Mouse (Mus musculus): ENCODE data around the gene Fbxw8. TPM values are rescaled to one million over a fixed set of nuclear protein-coding genes. Genes with fewer than 3 reads are reported as not detected.

Fbxw8 gene
- polyA plus RNA-seq, 1 experiment from 2014 or later = 23.9 TPM

GRCm38 (mm10) chr5:118167561-118167995, 12.3 kb upstream of the Fbxw8 start:
- Histone ChIP-seq H3K4me2 (ENCODE audit: low read depth, severe bottlenecking) (no peak overlapping the region), H3K4me3 (ENCODE audit: low read depth, low read length) (no peak overlapping the region), H3K36me3 (ENCODE audit: control insufficient read depth, insufficient read depth, low read length) (no peaks in the 10 kb centered on the region), H3K27me3 (ENCODE audit: control insufficient read depth, insufficient read depth, low read length) (peaks cover 63% of the 10 kb centered on the region), H3K27ac (replicated peaks; ENCODE audit: low read depth, low read length) (no peak overlapping the region), H3K9ac (ENCODE audit: low read length) (no peak overlapping the region), H3K4me1 (ENCODE audit: control insufficient read depth, insufficient read depth, low read length) (0 out of 2 replicates have a peak, but pooled peaks cover 6% of the 10 kb centered on the region), H3K9me3 (ENCODE audit: control insufficient read depth, low read length) (no peaks in the 10 kb centered on the region; the same call in 1 of the 2 replicates)
- WGBS = 59% methylated on average over 8 of the region's 8 CpGs
- no peak for ATAC-seq (ENCODE audit: insufficient number of reproducible peaks, low FRiP score, low TSS enrichment, low read depth)
- no peak for DNase-seq (ENCODE audit: low spot score)

- DNase-seq (ENCODE audit: low spot score) (no peak), ATAC-seq (ENCODE audit: insufficient number of reproducible peaks, low FRiP score, low TSS enrichment, low read depth) (no peak)
- no peak overlapping the region for H3K4me3 ChIP-seq (ENCODE audit: low read depth, low read length)
- no peak overlapping the region for H3K27ac ChIP-seq (replicated peaks; ENCODE audit: low read depth, low read length)
- H3K4me1 ChIP-seq (ENCODE audit: control insufficient read depth, insufficient read depth, low read length) = 0 out of 2 replicates have a peak, but pooled peaks cover 3% of the 10 kb centered on the region
- no peaks in the 10 kb centered on the region for H3K36me3 ChIP-seq (ENCODE audit: control insufficient read depth, insufficient read depth, low read length)
- no peak overlapping the region for H3K9ac ChIP-seq (ENCODE audit: low read length)
- H3K4me2 ChIP-seq (ENCODE audit: low read depth, severe bottlenecking) = no peak overlapping the region
- no peaks in the 10 kb centered on the region; the same call in 1 of the 2 replicates for H3K9me3 ChIP-seq (ENCODE audit: control insufficient read depth, low read length)
- H3K27me3 ChIP-seq (ENCODE audit: control insufficient read depth, insufficient read depth, low read length) = peaks cover 49% of the 10 kb centered on the region
Observed at GRCm38 (mm10) chr5:118165462-118165861, 10.2 kb upstream of the Fbxw8 start.

- no peak within 1 kb of the TSS for H3K27ac ChIP-seq (replicated peaks; ENCODE audit: low read depth, low read length)
- 70% methylated on average over 12 of the region's 12 CpGs for WGBS
- no peaks in the 10 kb centered on the region for H3K36me3 ChIP-seq (ENCODE audit: control insufficient read depth, insufficient read depth, low read length)
- H3K9ac ChIP-seq (ENCODE audit: low read length) = no peak within 1 kb of the TSS; the same call in 1 of the 2 replicates
- ATAC-seq (ENCODE audit: insufficient number of reproducible peaks, low FRiP score, low TSS enrichment, low read depth) = no peak
- H3K4me2 ChIP-seq (ENCODE audit: low read depth, severe bottlenecking) = no peak within 1 kb of the TSS
- 0 out of 2 replicates have a peak, but pooled peaks cover under 1% of the 10 kb centered on the region for H3K4me1 ChIP-seq (ENCODE audit: control insufficient read depth, insufficient read depth, low read length)
- no peaks in the 10 kb centered on the region; the same call in 1 of the 2 replicates for H3K9me3 ChIP-seq (ENCODE audit: control insufficient read depth, low read length)
- H3K27me3 ChIP-seq (ENCODE audit: control insufficient read depth, insufficient read depth, low read length) = peaks cover 44% of the 10 kb centered on the region
- no peak within 1 kb of the TSS for H3K4me3 ChIP-seq (ENCODE audit: low read depth, low read length)
- no peak for DNase-seq (ENCODE audit: low spot score)
Observed at GRCm38 (mm10) chr5:118164581-118164980, 9.3 kb upstream of the Fbxw8 start, which contains the start of gene Hrk. Gene Hrk (plus strand): TSS chr5:118164648.

GRCm38 (mm10) chr5:118160691-118161090, 5.4 kb upstream of the Fbxw8 start:
- Histone ChIP-seq H3K4me3 (ENCODE audit: low read depth, low read length) (no peak overlapping the region), H3K27ac (replicated peaks; ENCODE audit: low read depth, low read length) (no peak overlapping the region), H3K9ac (ENCODE audit: low read length) (no peak overlapping the region), H3K27me3 (ENCODE audit: control insufficient read depth, insufficient read depth, low read length) (peaks cover 16% of the 10 kb centered on the region), H3K9me3 (ENCODE audit: control insufficient read depth, low read length) (no peaks in the 10 kb centered on the region), H3K4me2 (ENCODE audit: low read depth, severe bottlenecking) (no peak overlapping the region), H3K36me3 (ENCODE audit: control insufficient read depth, insufficient read depth, low read length) (no peaks in the 10 kb centered on the region), H3K4me1 (ENCODE audit: control insufficient read depth, insufficient read depth, low read length) (no peaks in the 10 kb centered on the region)
- ATAC-seq (ENCODE audit: insufficient number of reproducible peaks, low FRiP score, low TSS enrichment, low read depth) (no peak), DNase-seq (ENCODE audit: low spot score) (no peak)
- WGBS = 45% methylated on average over 4 of the region's 4 CpGs

- H3K4me2 ChIP-seq (ENCODE audit: low read depth, severe bottlenecking) = no peak overlapping the region
- H3K4me1 ChIP-seq (ENCODE audit: control insufficient read depth, insufficient read depth, low read length) = peaks cover 4% of the 10 kb centered on the region
- H3K4me3 ChIP-seq (ENCODE audit: low read depth, low read length) = no peak overlapping the region
- DNase-seq (ENCODE audit: low spot score) (no peak), ATAC-seq (ENCODE audit: insufficient number of reproducible peaks, low FRiP score, low TSS enrichment, low read depth) (no peak)
- 67% methylated on average over 4 of the region's 4 CpGs for WGBS
- no peak overlapping the region for H3K27ac ChIP-seq (replicated peaks; ENCODE audit: low read depth, low read length)
- H3K9me3 ChIP-seq (ENCODE audit: control insufficient read depth, low read length) = no peaks in the 10 kb centered on the region
- peaks cover 2% of the 10 kb centered on the region; the same call in 1 of the 2 replicates for H3K36me3 ChIP-seq (ENCODE audit: control insufficient read depth, insufficient read depth, low read length)
- H3K9ac ChIP-seq (ENCODE audit: low read length) = no peak overlapping the region
- 0 out of 2 replicates have a peak, but pooled peaks cover 7% of the 10 kb centered on the region for H3K27me3 ChIP-seq (ENCODE audit: control insufficient read depth, insufficient read depth, low read length)
Observed at GRCm38 (mm10) chr5:118156976-118157375, 1.7 kb upstream of the Fbxw8 start.

GRCm38 (mm10) chr5:118155565-118155947, 292 bp upstream of the Fbxw8 start:
- Histone ChIP-seq H3K9me3 (ENCODE audit: control insufficient read depth, low read length) (no peaks in the 10 kb centered on the region), H3K4me2 (ENCODE audit: low read depth, severe bottlenecking) (peak overlapping the region; percentile 55), H3K27ac (replicated peaks; ENCODE audit: low read depth, low read length) (no peak overlapping the region), H3K4me1 (ENCODE audit: control insufficient read depth, insufficient read depth, low read length) (peaks cover 4% of the 10 kb centered on the region), H3K9ac (ENCODE audit: low read length) (no peak overlapping the region; the same call in 1 of the 2 replicates), H3K27me3 (ENCODE audit: control insufficient read depth, insufficient read depth, low read length) (no peaks in the 10 kb centered on the region), H3K4me3 (ENCODE audit: low read depth, low read length) (peak overlapping the region; percentile 92), H3K36me3 (ENCODE audit: control insufficient read depth, insufficient read depth, low read length) (peaks cover 7% of the 10 kb centered on the region; the same call in 1 of the 2 replicates)
- peak; percentile 31; the same call in 1 of the 2 replicates for ATAC-seq (ENCODE audit: insufficient number of reproducible peaks, low FRiP score, low TSS enrichment, low read depth)
- no peak for DNase-seq (ENCODE audit: low spot score)
- WGBS = 21% methylated on average over 9 of the region's 9 CpGs

- Histone ChIP-seq H3K9ac (ENCODE audit: low read length) (no peak overlapping the region), H3K4me2 (ENCODE audit: low read depth, severe bottlenecking) (no peak overlapping the region), H3K4me1 (ENCODE audit: control insufficient read depth, insufficient read depth, low read length) (peaks cover 4% of the 10 kb centered on the region), H3K27ac (replicated peaks; ENCODE audit: low read depth, low read length) (no peak overlapping the region), H3K36me3 (ENCODE audit: control insufficient read depth, insufficient read depth, low read length) (peaks cover 7% of the 10 kb centered on the region; the same call in 1 of the 2 replicates), H3K4me3 (ENCODE audit: low read depth, low read length) (no peak overlapping the region), H3K9me3 (ENCODE audit: control insufficient read depth, low read length) (no peaks in the 10 kb centered on the region), H3K27me3 (ENCODE audit: control insufficient read depth, insufficient read depth, low read length) (no peaks in the 10 kb centered on the region)
- ATAC-seq (ENCODE audit: insufficient number of reproducible peaks, low FRiP score, low TSS enrichment, low read depth) = no peak
- 77% methylated on average over 3 of the region's 3 CpGs for WGBS
- no peak for DNase-seq (ENCODE audit: low spot score)
Observed at GRCm38 (mm10) chr5:118149711-118150110, 5.6 kb downstream of the Fbxw8 start.

- no peak overlapping the region for H3K9ac ChIP-seq (ENCODE audit: low read length)
- H3K27me3 ChIP-seq (ENCODE audit: control insufficient read depth, insufficient read depth, low read length) = no peaks in the 10 kb centered on the region
- WGBS = 84% methylated on average over 10 of the region's 10 CpGs
- no peak overlapping the region for H3K27ac ChIP-seq (replicated peaks; ENCODE audit: low read depth, low read length)
- ATAC-seq (ENCODE audit: insufficient number of reproducible peaks, low FRiP score, low TSS enrichment, low read depth) (no peak), DNase-seq (ENCODE audit: low spot score) (no peak)
- no peaks in the 10 kb centered on the region for H3K4me1 ChIP-seq (ENCODE audit: control insufficient read depth, insufficient read depth, low read length)
- no peak overlapping the region for H3K4me3 ChIP-seq (ENCODE audit: low read depth, low read length)
- H3K9me3 ChIP-seq (ENCODE audit: control insufficient read depth, low read length) = no peaks in the 10 kb centered on the region
- peaks cover 9% of the 10 kb centered on the region; the same call in 1 of the 2 replicates for H3K36me3 ChIP-seq (ENCODE audit: control insufficient read depth, insufficient read depth, low read length)
- no peak overlapping the region for H3K4me2 ChIP-seq (ENCODE audit: low read depth, severe bottlenecking)
Observed at GRCm38 (mm10) chr5:118147264-118147663, 8.0 kb downstream of the Fbxw8 start.
